Mouse (Mus musculus) heart, embryonic 13.5 days (tissue): ENCODE results near the gene Asic3. TPM values are rescaled to one million over a fixed set of nuclear protein-coding genes. Genes with fewer than 3 reads are reported as not detected.

Experiments
- ATAC-seq: fragments of 200-750 bp; cut with Nextera tagmentation; 2 replicates; pipeline ENCODE4 v1.8.0; 2017; ENCODE audit warnings: moderate TSS enrichment; ENCODE audit not compliant: insufficient number of reproducible peaks, low FRiP score, low TSS enrichment; ENCODE audit errors: extremely low read depth
- H3K27ac ChIP-seq: fragments of 300-500 bp; sonication (generic); replicated peaks from 2 replicates; pipeline ENCODE4 v1.5.1; 2015; ENCODE audit warnings: moderate library complexity, mild to moderate bottlenecking, inconsistent platforms
- H3K27me3 ChIP-seq: fragments of 300-500 bp; sonication (generic); replicated peaks from 2 replicates; pipeline ENCODE4 v1.6.1; 2015; ENCODE audit warnings: mild to moderate bottlenecking, inconsistent platforms
- H3K36me3 ChIP-seq: fragments of 300-500 bp; sonication (generic); 2 replicates; pipeline ENCODE4 v1.6.1; 2015; ENCODE audit warnings: mild to moderate bottlenecking, inconsistent platforms
- H3K4me1 ChIP-seq: fragments of 300-500 bp; sonication (generic); 2 replicates; pipeline ENCODE4 v1.6.1; 2015; ENCODE audit warnings: inconsistent platforms
- H3K4me2 ChIP-seq: fragments of 300-500 bp; sonication (generic); 2 replicates; pipeline ENCODE4 v1.6.1; 2015; ENCODE audit warnings: inconsistent platforms, mild to moderate bottlenecking, moderate library complexity
- H3K4me3 ChIP-seq: fragments of 300-500 bp; sonication (generic); 2 replicates; pipeline ENCODE4 v1.5.1; 2015; ENCODE audit warnings: moderate library complexity, mild to moderate bottlenecking, inconsistent platforms
- H3K9ac ChIP-seq: fragments of 300-500 bp; sonication (generic); 2 replicates; pipeline ENCODE4 v1.6.1; 2015; ENCODE audit warnings: inconsistent platforms, mild to moderate bottlenecking, moderate library complexity
- H3K9me3 ChIP-seq: fragments of 300-500 bp; sonication (generic); 2 replicates; pipeline ENCODE4 v1.6.1; 2016; ENCODE audit warnings: inconsistent platforms
- WGBS: fragments of 180-500 bp; shearing (Covaris S2); methylation state at CpG from one replicate; pipeline ENCODE4 v1.1.7; 2015; ENCODE audit warnings: mixed read lengths; 5-methylcytosine and 5-hydroxymethylcytosine counted together
- polyA plus RNA-seq: library from polyadenylated mRNA; unstranded; fragments of >200 nt; fragmentation: Nextera tagmentation; extraction: Ambion mirVana; gene quantifications from 2 replicates; pipeline ENCODE4 v1.2.1, GENCODE M21; 2015

Asic3 gene
- polyA plus RNA-seq, 1 experiment from 2014 or later, result 0.25 TPM

DNA sequence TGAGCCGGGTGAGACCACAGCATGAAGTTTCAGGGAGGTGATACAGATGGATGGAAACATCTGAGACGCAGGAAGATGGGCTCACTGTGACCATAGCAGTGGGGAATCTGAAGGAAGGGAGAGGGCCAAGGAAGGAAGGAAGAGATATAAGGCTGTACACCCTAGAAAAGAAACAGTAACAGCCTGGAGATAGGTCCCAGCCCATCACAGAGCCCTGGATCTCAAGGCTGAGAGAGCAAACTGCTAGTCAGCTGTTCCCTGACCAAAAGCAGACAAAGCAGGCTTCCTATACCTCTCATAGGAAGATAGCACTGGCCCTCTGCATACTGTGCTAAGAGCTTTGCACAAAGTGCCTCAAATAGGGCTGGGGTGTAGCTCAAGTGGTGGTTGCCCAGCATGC, 34.5 kb upstream of the Asic3 start:
- ATAC-seq, result no peak
- 63% methylated on average over 2 of the region's 2 CpGs for WGBS
- H3K4me2 ChIP-seq, result no peak overlapping the region
- H3K4me1 ChIP-seq, result peaks cover 39% of the 10 kb centered on the region
- H3K9ac ChIP-seq, result no peak overlapping the region
- H3K27ac ChIP-seq, result no peak overlapping the region
- no peak overlapping the region for H3K4me3 ChIP-seq
- no peaks in the 10 kb centered on the region for H3K9me3 ChIP-seq
- H3K27me3 ChIP-seq, result no peaks in the 10 kb centered on the region
- H3K36me3 ChIP-seq, result 0 out of 2 replicates have a peak, but pooled peaks cover 4% of the 10 kb centered on the region

DNA sequence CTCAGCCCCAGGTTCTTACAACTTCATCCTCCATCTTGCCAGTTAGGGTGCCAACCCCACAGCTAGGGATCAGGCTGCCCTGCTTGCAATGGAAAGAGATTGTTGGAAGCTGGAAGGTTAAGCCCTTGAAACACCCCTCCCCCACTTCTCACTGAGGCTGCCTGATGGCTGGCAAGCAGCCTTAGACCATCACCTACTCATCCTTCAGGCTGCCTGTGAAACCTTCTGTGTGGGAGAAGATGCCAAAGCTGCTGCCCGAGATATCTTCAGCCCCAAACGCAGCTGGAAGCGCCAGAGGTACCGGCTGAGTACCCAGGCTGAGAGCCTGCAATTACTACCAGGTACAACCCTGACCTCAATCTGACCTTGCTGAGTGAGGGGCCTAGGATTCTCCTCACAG, 33.7 kb upstream of the Asic3 start:
- WGBS, result 57% methylated on average over 4 of the region's 4 CpGs

DNA sequence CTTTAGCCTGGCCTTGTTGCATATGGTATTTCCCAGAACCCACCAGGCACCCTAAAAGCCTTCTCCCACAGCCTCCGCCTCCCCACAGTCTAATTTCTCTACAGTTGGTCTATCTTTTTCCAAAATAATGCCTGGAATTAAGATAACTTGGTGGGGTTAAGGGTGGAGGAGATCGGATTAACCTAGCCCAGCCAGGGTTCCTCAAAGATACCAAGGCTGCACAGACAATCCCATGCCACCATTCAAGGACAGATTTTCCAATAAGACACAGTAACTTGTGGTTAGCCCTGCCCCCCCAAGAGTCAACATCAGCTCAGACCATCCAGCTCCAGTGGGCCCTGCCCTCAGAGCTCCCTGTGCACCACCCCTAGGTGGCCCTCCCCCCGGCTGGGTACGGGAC, 32.7 kb upstream of the Asic3 start:
- 88% methylated on average over 4 of the region's 4 CpGs for WGBS
- H3K36me3 ChIP-seq, result 0 out of 2 replicates have a peak, but pooled peaks cover 4% of the 10 kb centered on the region
- H3K4me3 ChIP-seq, result no peak overlapping the region
- no peak for ATAC-seq
- H3K9me3 ChIP-seq, result no peaks in the 10 kb centered on the region
- peaks cover 4% of the 10 kb centered on the region for H3K27me3 ChIP-seq
- no peak overlapping the region for H3K27ac ChIP-seq
- no peak overlapping the region for H3K9ac ChIP-seq
- H3K4me1 ChIP-seq, result peaks cover 40% of the 10 kb centered on the region
- H3K4me2 ChIP-seq, result no peak overlapping the region

More for the DNA sequence above, 33.7 kb upstream of the Asic3 start:
- Histone ChIP-seq H3K27me3 (no peaks in the 10 kb centered on the region), H3K27ac (no peak overlapping the region), H3K4me1 (peaks cover 41% of the 10 kb centered on the region), H3K36me3 (0 out of 2 replicates have a peak, but pooled peaks cover 4% of the 10 kb centered on the region), H3K4me2 (no peak overlapping the region), H3K4me3 (no peak overlapping the region), H3K9ac (0 out of 2 replicates have a peak overlapping the region, but pooled peaks have one; percentile 25), H3K9me3 (no peaks in the 10 kb centered on the region)
- no peak for ATAC-seq

DNA sequence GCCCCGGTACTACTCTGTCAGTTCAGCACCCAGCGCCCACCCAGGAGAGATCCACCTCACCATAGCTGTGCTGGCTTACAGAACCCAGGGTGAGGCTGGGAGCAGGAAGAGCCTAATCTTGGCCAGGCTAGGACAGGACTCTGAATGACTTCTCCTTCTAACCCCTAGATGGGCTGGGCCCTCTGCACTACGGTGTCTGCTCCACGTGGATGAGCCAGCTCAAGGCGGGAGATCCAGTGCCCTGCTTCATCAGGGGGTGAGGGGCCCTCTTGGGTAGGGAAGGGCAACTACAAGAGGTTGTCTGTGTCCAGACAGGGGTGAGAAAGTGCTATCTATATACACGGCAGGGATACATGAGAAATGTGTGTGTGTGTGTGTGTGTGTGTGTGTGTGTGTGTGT, 31.7 kb upstream of the Asic3 start:
- H3K27ac ChIP-seq, result no peak overlapping the region
- H3K9ac ChIP-seq, result no peak overlapping the region
- no peaks in the 10 kb centered on the region for H3K9me3 ChIP-seq
- peaks cover 14% of the 10 kb centered on the region for H3K27me3 ChIP-seq
- H3K4me3 ChIP-seq, result no peak overlapping the region
- WGBS, result 64% methylated on average over 6 of the region's 6 CpGs
- H3K4me2 ChIP-seq, result no peak overlapping the region
- 0 out of 2 replicates have a peak, but pooled peaks cover 4% of the 10 kb centered on the region for H3K36me3 ChIP-seq
- H3K4me1 ChIP-seq, result peaks cover 44% of the 10 kb centered on the region
- ATAC-seq, result no peak

DNA sequence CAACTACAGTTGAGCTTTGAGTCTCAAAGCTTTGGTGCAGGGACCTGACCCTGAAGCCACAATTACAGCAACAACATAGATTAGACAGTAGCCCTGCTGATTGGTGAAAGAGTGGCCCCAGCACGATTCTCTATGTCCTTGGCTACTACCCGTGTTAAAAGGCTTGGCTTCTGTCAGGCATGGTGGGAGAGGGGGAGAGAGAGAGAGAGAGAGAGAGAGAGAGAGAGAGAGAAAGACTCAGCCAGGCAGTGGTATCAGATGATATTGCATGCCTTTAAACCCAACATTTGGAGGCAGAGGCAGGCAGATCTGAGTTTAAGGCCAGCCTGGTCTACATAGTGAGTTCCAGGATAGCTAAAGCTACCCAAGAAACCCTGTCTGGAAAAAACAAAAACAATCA, 31.2 kb upstream of the Asic3 start:
- H3K36me3 ChIP-seq, result 0 out of 2 replicates have a peak, but pooled peaks cover 4% of the 10 kb centered on the region
- H3K4me3 ChIP-seq, result no peak overlapping the region
- no peak for ATAC-seq
- WGBS, result 49% methylated on average over 2 of the region's 2 CpGs
- H3K9me3 ChIP-seq, result no peaks in the 10 kb centered on the region
- H3K4me1 ChIP-seq, result peaks cover 48% of the 10 kb centered on the region
- no peak overlapping the region for H3K4me2 ChIP-seq
- peaks cover 19% of the 10 kb centered on the region for H3K27me3 ChIP-seq
- H3K27ac ChIP-seq, result no peak overlapping the region
- H3K9ac ChIP-seq, result no peak overlapping the region

DNA sequence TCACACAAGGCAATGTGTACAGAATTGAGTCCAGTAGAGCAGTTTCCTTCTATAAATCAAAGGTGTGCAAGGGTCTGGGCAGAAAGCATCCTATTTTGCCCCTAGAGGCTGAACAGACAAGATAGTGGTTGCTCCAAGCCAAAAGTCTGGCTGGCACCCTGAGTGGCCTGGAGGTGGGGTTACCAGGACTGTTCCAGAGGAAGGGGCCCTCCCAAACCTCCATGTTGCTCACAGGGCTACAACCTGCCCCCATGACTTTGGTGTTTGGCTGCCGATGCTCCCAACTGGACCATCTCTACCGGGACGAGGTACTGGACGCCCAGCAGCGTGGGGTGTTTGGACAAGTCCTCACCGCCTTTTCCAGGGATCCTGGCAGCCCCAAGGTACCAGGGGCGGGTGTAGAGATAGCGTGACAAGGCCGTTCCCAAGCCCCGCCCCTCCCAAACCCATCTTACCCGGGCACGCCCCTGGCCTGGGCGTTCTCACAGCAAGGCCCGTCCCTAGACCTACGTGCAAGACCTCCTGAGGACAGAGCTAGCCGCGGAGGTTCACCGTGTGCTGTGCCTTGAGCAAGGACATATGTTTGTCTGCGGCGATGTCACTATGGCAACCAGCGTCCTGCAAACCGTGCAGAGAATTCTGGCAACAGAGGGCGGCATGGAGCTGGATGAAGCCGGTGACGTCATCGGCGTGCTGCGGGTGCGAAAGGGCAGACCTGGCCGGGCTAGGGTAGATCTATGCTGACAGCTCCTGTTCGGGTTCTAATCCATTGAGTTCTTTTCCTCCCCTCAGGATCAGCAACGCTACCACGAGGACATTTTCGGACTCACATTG, 29.9 kb upstream of the Asic3 start:
- peak overlapping the region; percentile 56 for H3K4me3 ChIP-seq
- H3K27me3 ChIP-seq, result peaks cover 30% of the 10 kb centered on the region
- peak overlapping the region; percentile 76 for H3K4me2 ChIP-seq
- ATAC-seq, result peak; percentile 74
- peak overlapping the region; percentile 73 for H3K27ac ChIP-seq
- 2% methylated on average over 34 of the region's 34 CpGs for WGBS
- 0 out of 2 replicates have a peak, but pooled peaks cover 4% of the 10 kb centered on the region for H3K36me3 ChIP-seq
- peaks cover 61% of the 10 kb centered on the region for H3K4me1 ChIP-seq
- peak overlapping the region; percentile 81 for H3K9ac ChIP-seq
- no peaks in the 10 kb centered on the region for H3K9me3 ChIP-seq

DNA sequence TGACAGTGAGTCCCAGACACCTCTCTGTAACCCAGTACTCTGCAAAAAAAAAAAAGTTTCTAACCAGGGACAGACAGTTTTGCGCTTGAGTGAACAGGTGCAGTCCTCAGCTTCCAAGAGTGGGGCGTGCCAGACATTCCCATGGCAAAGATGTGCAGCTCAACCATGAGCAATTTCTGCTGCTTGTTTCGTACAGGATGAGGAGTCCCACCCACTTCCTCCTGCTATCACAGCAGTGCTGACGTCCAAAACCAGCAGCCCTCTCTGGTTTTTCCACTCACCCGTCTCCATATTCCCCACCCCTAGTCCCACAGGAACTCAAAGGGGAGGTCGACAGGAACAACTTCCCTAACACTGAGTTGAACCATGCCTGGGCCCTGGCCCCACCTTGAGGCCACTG, 28.8 kb upstream of the Asic3 start:
- 45% methylated on average over 6 of the region's 6 CpGs for WGBS
- ATAC-seq, result no peak

DNA sequence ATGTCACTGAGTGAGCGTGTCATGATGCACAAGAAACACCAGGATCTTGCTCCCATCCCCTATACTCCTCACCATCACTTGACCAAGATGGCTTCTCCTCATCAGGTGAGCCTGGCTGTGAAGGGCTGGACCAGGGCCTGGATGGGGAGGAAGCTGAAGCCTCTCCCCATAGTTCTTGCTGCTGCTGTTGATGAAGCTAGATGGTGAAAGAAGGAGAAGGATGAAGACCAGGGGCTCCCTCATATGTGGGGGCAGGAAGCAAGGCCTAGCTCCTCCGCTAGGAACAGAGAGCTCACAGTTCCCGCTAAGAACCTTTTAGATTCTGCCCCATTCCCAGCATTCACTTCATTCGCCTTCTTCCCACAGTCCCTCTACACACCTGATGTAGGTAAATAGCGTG, 27.8 kb upstream of the Asic3 start:
- H3K9me3 ChIP-seq, result no peaks in the 10 kb centered on the region
- H3K9ac ChIP-seq, result no peak overlapping the region
- 71% methylated on average over 5 of the region's 5 CpGs for WGBS
- H3K4me3 ChIP-seq, result no peak overlapping the region
- ATAC-seq, result no peak
- H3K36me3 ChIP-seq, result 0 out of 2 replicates have a peak, but pooled peaks cover 4% of the 10 kb centered on the region
- peaks cover 43% of the 10 kb centered on the region for H3K27me3 ChIP-seq
- peak overlapping the region; percentile 73 for H3K27ac ChIP-seq
- H3K4me2 ChIP-seq, result no peak overlapping the region
- peaks cover 68% of the 10 kb centered on the region for H3K4me1 ChIP-seq

More for the DNA sequence above, 28.8 kb upstream of the Asic3 start:
- Histone ChIP-seq H3K27me3 (peaks cover 39% of the 10 kb centered on the region), H3K9ac (peak overlapping the region; percentile 81; the same call in 1 of the 2 replicates), H3K9me3 (no peaks in the 10 kb centered on the region), H3K27ac (peak overlapping the region; percentile 73), H3K4me3 (no peak overlapping the region), H3K4me1 (peaks cover 66% of the 10 kb centered on the region), H3K4me2 (peak overlapping the region; percentile 76; the same call in 1 of the 2 replicates), H3K36me3 (0 out of 2 replicates have a peak, but pooled peaks cover 4% of the 10 kb centered on the region)

DNA sequence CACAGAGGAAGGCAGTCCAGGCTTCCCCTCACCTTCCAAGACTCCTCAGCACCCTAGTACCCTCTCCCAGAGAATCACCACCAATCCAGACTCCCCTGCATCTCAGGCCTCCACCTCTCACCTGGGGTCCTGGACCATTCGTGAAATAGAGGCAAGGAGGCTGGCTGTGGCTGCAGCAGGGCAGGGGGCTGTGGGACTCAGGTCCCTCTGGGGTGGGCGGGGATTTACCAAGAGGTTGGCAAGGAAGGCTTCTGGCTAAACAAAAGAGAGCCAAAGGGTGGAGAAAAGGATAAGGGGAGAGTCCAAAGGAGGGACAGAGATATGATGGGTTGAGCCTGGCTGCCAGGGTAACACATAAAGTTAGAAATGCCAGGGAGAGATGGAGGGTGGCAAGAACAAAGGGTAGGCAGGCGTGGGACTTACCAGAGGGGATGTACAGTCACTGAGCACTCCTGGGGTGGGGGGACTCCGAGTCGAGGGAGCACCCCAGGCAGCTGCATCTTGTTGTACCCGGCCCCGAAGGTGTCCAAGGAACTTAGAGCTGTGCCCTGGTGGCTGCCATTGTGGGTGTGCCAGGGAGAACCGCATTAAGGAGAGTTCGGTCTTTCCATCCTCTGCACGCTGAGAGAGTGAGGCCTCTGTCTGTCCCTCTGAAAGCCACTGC, 27.2 kb upstream of the Asic3 start:
- H3K36me3 ChIP-seq, result no peaks in the 10 kb centered on the region
- no peak overlapping the region for H3K4me2 ChIP-seq
- peak overlapping the region; percentile 40; the same call in 1 of the 2 replicates for H3K9ac ChIP-seq
- H3K27ac ChIP-seq, result peak overlapping the region; percentile 73
- WGBS, result 81% methylated on average over 10 of the region's 10 CpGs
- H3K4me1 ChIP-seq, result peaks cover 68% of the 10 kb centered on the region
- no peak overlapping the region for H3K4me3 ChIP-seq
- ATAC-seq, result no peak
- peaks cover 43% of the 10 kb centered on the region for H3K27me3 ChIP-seq
- H3K9me3 ChIP-seq, result no peaks in the 10 kb centered on the region

DNA sequence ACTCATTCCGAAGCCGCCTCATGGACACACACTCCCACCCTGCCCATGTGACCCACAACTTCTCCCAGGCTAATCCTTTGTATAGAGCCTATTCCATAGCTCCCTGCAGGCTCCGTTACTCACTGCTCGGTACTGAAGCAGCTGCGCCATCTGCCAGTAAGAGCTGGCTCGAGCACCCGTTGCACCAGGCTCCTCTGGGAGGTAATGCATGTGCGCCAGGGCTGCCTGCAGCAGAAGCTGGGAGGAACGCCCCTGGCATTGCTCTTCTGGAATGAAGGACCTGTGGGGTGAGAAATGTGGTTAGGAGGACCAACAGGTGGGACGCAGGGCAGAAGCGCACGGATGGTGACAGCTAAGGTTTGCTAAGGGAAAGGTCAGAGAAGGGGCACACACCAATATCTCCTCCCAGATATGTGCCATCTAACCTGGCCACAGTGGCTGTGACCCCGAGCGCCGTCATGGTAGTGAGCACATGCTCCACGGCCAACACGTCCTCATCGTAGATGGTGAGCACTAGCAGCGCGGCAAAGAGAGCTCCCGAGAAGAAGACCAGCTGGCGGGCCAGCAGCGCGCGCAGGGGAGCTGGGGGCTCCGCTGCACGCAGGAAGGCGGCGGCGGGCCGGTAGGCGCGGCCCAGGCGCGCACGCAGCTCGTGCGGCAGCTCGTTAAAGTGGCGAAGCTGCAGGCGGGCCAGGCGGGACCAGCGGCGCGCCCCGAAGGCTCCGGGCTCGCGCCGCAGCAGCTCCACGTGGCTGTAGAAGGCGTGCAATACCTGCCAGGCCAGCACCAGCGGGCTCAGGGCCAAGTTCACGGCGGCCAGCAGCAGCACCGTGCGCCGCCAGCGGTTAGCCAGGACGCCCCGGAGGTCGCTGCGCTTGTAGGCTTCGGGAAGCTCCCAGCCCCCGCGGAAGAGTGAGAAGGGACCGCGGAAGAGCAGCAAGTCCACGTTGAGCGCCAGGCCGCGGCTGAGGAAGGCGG, 25.6 kb upstream of the Asic3 start:
- ATAC-seq, result 0 out of 2 replicates have a peak, but pooled peaks have one; percentile 3
- peaks cover 68% of the 10 kb centered on the region for H3K4me1 ChIP-seq

More for the DNA sequence above, 25.6 kb upstream of the Asic3 start:
- peak overlapping the region; percentile 57 for H3K4me3 ChIP-seq
- H3K9ac ChIP-seq, result peak overlapping the region; percentile 83
- H3K27ac ChIP-seq, result peak overlapping the region; percentile 73
- WGBS, result 1% methylated on average over 72 of the region's 73 CpGs
- peaks cover 43% of the 10 kb centered on the region for H3K27me3 ChIP-seq
- no peaks in the 10 kb centered on the region for H3K36me3 ChIP-seq
- no peaks in the 10 kb centered on the region for H3K9me3 ChIP-seq
- peak overlapping the region; percentile 94 for H3K4me2 ChIP-seq
